Mouse (Mus musculus) liver, embryonic 12.5 days (tissue): ENCODE measurements around the gene Arhgef33. TPM values are rescaled to one million over a fixed set of nuclear protein-coding genes. Genes with fewer than 3 reads are reported as not detected.

Source experiments
- ATAC-seq: fragments of 200-750 bp; cut with Nextera tagmentation; 2 replicates; pipeline ENCODE4 v1.8.0; 2017; ENCODE audit warnings: moderate number of reproducible peaks, mild to moderate bottlenecking, moderate library complexity
- H3K27ac ChIP-seq: fragments of 300-500 bp; sonication (generic); 2 replicates; pipeline ENCODE4 v1.5.1; 2016; ENCODE audit warnings: mild to moderate bottlenecking
- H3K27me3 ChIP-seq: fragments of 300-500 bp; sonication (generic); replicated peaks from 2 replicates; pipeline ENCODE4 v1.6.1; 2016; ENCODE audit warnings: mild to moderate bottlenecking, moderate library complexity
- H3K36me3 ChIP-seq: fragments of 300-500 bp; sonication (generic); 2 replicates; pipeline ENCODE4 v1.6.1; 2016; ENCODE audit warnings: mild to moderate bottlenecking, moderate library complexity
- H3K4me1 ChIP-seq: fragments of 300-500 bp; sonication (generic); 2 replicates; pipeline ENCODE4 v1.6.1; 2016
- H3K4me2 ChIP-seq: fragments of 300-500 bp; sonication (generic); 2 replicates; pipeline ENCODE4 v1.6.1; 2016; ENCODE audit warnings: mild to moderate bottlenecking, moderate library complexity
- H3K4me3 ChIP-seq: fragments of 300-500 bp; sonication (generic); 2 replicates; pipeline ENCODE4 v1.5.1; 2016; ENCODE audit warnings: mild to moderate bottlenecking, moderate library complexity
- H3K9ac ChIP-seq: fragments of 300-500 bp; sonication (generic); 2 replicates; pipeline ENCODE4 v1.6.1; 2016; ENCODE audit warnings: mild to moderate bottlenecking, moderate library complexity
- H3K9me3 ChIP-seq: fragments of 300-500 bp; sonication (generic); replicated peaks from 2 replicates; pipeline ENCODE4 v1.6.1; 2016; ENCODE audit warnings: mild to moderate bottlenecking, moderate library complexity
- WGBS: fragments of 180-500 bp; shearing (Covaris S2); methylation state at CpG from one replicate; pipeline ENCODE4 v1.1.7; 2016; ENCODE audit not compliant: insufficient replicate concordance; 5-methylcytosine and 5-hydroxymethylcytosine counted together
- polyA plus RNA-seq: library from polyadenylated mRNA; unstranded; fragments of >200 nt; fragmentation: Nextera tagmentation; extraction: Ambion mirVana; gene quantifications from 2 replicates; pipeline ENCODE4 v1.2.1, GENCODE M21; 2016

Gene Arhgef33
- polyA plus RNA-seq, 1 experiment from 2014 or later, result 0.31 TPM

- no peak for ATAC-seq
- Histone ChIP-seq H3K27me3 (no peaks in the 10 kb centered on the region), H3K9ac (no peak overlapping the region), H3K4me3 (no peak overlapping the region), H3K9me3 (no peaks in the 10 kb centered on the region), H3K36me3 (peaks cover 60% of the 10 kb centered on the region), H3K4me1 (no peaks in the 10 kb centered on the region), H3K4me2 (no peak overlapping the region), H3K27ac (no peak overlapping the region)
- WGBS, result 63% methylated on average over 10 of the region's 10 CpGs
Measured at GRCm38 (mm10) chr17:80418572-80419210, 111.5 kb downstream of the Arhgef33 start.

GRCm38 (mm10) chr17:80420998-80421397 is 113.8 kb downstream of the Arhgef33 start:
- Histone ChIP-seq H3K27me3 (no peaks in the 10 kb centered on the region), H3K9ac (no peak overlapping the region), H3K9me3 (no peaks in the 10 kb centered on the region), H3K4me2 (no peak overlapping the region), H3K4me3 (no peak overlapping the region), H3K36me3 (peaks cover 53% of the 10 kb centered on the region), H3K4me1 (no peaks in the 10 kb centered on the region), H3K27ac (no peak overlapping the region)
- ATAC-seq, result no peak
- WGBS, result 71% methylated on average over 1 of the region's 1 CpGs

DNA sequence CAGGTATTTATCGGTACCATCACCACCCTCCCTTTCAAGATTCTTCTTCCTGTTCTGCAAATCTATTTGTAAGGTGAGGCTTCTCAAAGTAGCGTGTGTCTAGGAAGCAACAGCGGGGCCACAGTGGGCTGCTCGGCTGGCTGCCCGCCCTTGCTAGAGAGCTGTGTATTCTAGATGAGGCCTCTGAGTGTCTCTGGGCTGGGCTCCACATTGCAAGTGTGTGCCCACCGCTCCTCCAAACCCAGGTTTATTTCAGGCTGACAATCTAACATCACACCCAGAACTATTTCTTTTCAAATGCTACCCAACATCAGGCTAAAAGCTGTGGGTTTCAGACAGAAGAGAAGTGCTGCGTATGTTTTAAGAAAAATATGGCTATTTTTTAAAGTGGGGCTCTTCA is 119.0 kb downstream of the Arhgef33 start:
- H3K4me2 ChIP-seq, result no peak overlapping the region
- H3K4me3 ChIP-seq, result no peak overlapping the region
- WGBS, result 84% methylated on average over 7 of the region's 7 CpGs
- no peaks in the 10 kb centered on the region for H3K27me3 ChIP-seq
- no peak for ATAC-seq
- peaks cover 29% of the 10 kb centered on the region for H3K36me3 ChIP-seq
- no peaks in the 10 kb centered on the region for H3K4me1 ChIP-seq
- no peak overlapping the region for H3K27ac ChIP-seq
- H3K9me3 ChIP-seq, result no peaks in the 10 kb centered on the region
- H3K9ac ChIP-seq, result no peak overlapping the region

DNA sequence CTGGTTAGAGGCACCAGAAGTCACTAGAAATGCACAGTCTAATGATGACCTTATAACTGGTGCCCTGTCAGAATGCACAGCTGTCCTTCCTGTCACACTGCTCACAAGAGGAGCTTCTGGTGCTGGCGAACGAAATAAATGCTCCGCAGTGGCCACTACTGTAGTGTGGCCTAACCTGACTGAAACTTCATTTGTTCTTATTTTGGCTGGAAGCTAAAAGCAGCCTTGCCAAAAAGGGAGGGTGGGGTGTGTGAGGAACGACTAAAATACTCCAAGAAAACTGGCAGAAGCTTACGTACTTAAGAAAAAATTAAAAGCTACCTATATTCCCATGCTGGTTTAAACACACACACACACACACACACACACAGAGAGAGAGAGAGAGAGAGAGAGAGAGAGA is 119.7 kb downstream of the Arhgef33 start:
- Histone ChIP-seq H3K27me3 (no peaks in the 10 kb centered on the region), H3K4me3 (no peak overlapping the region), H3K9ac (no peak overlapping the region), H3K4me2 (no peak overlapping the region), H3K27ac (no peak overlapping the region), H3K36me3 (peaks cover 28% of the 10 kb centered on the region), H3K4me1 (no peaks in the 10 kb centered on the region), H3K9me3 (no peaks in the 10 kb centered on the region)
- 75% methylated on average over 5 of the region's 5 CpGs for WGBS
- no peak for ATAC-seq

- 85% methylated on average over 2 of the region's 2 CpGs for WGBS
- Histone ChIP-seq H3K27me3 (no peaks in the 10 kb centered on the region), H3K9me3 (no peaks in the 10 kb centered on the region), H3K4me1 (no peaks in the 10 kb centered on the region), H3K27ac (no peak overlapping the region), H3K36me3 (peaks cover 25% of the 10 kb centered on the region), H3K4me3 (no peak overlapping the region), H3K4me2 (no peak overlapping the region), H3K9ac (no peak overlapping the region)
- no peak for ATAC-seq
Measured at GRCm38 (mm10) chr17:80427966-80428365, 120.8 kb downstream of the Arhgef33 start.

DNA sequence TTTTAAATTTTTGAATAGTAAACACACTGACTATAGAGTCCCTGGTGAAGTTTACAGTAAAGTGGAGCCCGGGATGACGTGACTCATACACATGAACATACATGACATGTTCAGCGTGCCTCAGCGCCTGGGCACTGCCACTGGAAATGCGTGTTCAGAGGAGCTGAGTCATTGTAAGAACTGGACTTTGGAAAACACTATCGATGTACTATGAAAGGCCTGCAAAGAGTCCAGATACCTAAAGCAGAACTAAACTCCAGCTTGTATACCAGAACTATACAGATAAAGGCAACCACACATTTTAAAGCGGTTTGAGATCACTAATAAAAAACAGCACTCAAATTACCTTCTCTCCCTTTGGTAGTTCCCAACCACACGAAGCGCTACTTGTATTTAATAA is 124.8 kb downstream of the Arhgef33 start:
- Histone ChIP-seq H3K4me3 (no peak overlapping the region), H3K9me3 (no peaks in the 10 kb centered on the region), H3K27ac (no peak overlapping the region), H3K27me3 (no peaks in the 10 kb centered on the region), H3K36me3 (peaks cover 40% of the 10 kb centered on the region), H3K4me2 (no peak overlapping the region), H3K9ac (no peak overlapping the region), H3K4me1 (no peaks in the 10 kb centered on the region)
- no peak for ATAC-seq
- 93% methylated on average over 9 of the region's 9 CpGs for WGBS

DNA sequence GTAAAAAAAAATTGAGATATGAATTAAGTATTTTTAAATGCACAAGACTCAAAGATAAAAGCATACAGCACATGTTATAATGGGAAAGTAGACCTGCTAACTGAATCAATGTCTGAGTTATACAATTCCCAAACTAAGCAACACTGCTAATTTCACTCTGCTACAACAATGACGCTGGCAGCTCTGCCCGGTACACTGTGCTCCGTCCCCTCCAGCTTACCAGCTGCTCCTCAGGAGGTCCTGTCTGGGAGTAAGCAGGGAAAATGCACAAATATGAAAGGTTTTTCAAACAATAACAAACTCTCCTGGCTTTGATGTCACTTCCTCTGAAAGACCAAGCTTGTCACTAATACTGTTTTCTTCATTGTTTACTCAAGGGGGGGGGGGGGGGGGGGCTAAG is 127.2 kb downstream of the Arhgef33 start:
- Histone ChIP-seq H3K27ac (no peak overlapping the region), H3K4me2 (no peak overlapping the region), H3K4me1 (no peaks in the 10 kb centered on the region), H3K9me3 (no peaks in the 10 kb centered on the region), H3K36me3 (peaks cover 57% of the 10 kb centered on the region), H3K9ac (no peak overlapping the region), H3K27me3 (no peaks in the 10 kb centered on the region), H3K4me3 (no peak overlapping the region)
- 87% methylated on average over 3 of the region's 3 CpGs for WGBS
- no peak for ATAC-seq

DNA sequence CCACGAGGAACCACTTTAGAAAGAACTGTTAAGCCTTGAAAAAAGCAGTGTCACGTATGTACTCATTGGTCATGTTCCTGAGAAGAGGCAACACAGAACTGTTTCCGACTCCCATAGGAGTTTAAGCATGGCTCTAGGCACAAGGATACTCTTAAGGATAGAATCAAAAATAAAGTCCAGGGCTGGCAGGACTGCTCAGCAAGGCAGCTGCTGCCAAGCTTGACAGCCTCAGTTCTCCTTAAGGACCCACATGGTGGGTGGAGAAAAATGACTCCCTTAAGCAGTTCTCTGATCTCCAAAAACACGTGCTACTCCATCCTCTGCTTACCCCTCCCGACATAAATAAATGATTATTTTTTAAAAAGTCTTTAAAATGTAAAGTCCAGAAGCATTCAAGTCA is 128.5 kb downstream of the Arhgef33 start:
- Histone ChIP-seq H3K4me2 (no peak overlapping the region), H3K4me1 (no peaks in the 10 kb centered on the region), H3K27ac (no peak overlapping the region), H3K27me3 (no peaks in the 10 kb centered on the region), H3K9me3 (no peaks in the 10 kb centered on the region), H3K9ac (no peak overlapping the region), H3K36me3 (peaks cover 56% of the 10 kb centered on the region), H3K4me3 (no peak overlapping the region)
- ATAC-seq, result no peak
- WGBS, result 81% methylated on average over 5 of the region's 5 CpGs

GRCm38 (mm10) chr17:80445433-80445832 is 138.2 kb downstream of the Arhgef33 start:
- H3K4me3 ChIP-seq, result no peak overlapping the region
- no peaks in the 10 kb centered on the region for H3K4me1 ChIP-seq
- H3K9ac ChIP-seq, result no peak overlapping the region
- H3K36me3 ChIP-seq, result peaks cover 61% of the 10 kb centered on the region
- no peaks in the 10 kb centered on the region for H3K9me3 ChIP-seq
- ATAC-seq, result no peak
- no peak overlapping the region for H3K4me2 ChIP-seq
- H3K27ac ChIP-seq, result no peak overlapping the region
- 86% methylated on average over 7 of the region's 7 CpGs for WGBS
- H3K27me3 ChIP-seq, result no peaks in the 10 kb centered on the region

- Histone ChIP-seq H3K36me3 (peaks cover 63% of the 10 kb centered on the region), H3K4me3 (no peak overlapping the region), H3K4me2 (no peak overlapping the region), H3K27me3 (no peaks in the 10 kb centered on the region), H3K9ac (no peak overlapping the region), H3K27ac (no peak overlapping the region), H3K4me1 (no peaks in the 10 kb centered on the region), H3K9me3 (no peaks in the 10 kb centered on the region)
- no peak for ATAC-seq
- 87% methylated on average over 5 of the region's 5 CpGs for WGBS
Measured at GRCm38 (mm10) chr17:80446470-80446869, 139.3 kb downstream of the Arhgef33 start.

Other genes with a start within 250 kb of the Arhgef33 start
- 50.2 and 52.5 TPM in 2 replicates for gene Hnrnpll, start 245.1 kb upstream of the Arhgef33 start, polyA plus RNA-seq
- gene Galm, start 179.9 kb upstream of the Arhgef33 start, polyA plus RNA-seq, result 14.6 and 15.2 TPM in 2 replicates
- 389 and 394 TPM in 2 replicates for gene Srsf7, start 100.1 kb upstream of the Arhgef33 start, polyA plus RNA-seq
- not detected in 2 replicates for gene Ttc39d, start 99.9 kb upstream of the Arhgef33 start, polyA plus RNA-seq
- 46.3 and 47.9 TPM in 2 replicates for gene Gemin6, start 83.0 kb upstream of the Arhgef33 start, polyA plus RNA-seq
- gene Morn2, start 17.2 kb upstream of the Arhgef33 start, polyA plus RNA-seq, result 11.9 and 13.3 TPM in 2 replicates
- 6.6 and 7.1 TPM in 2 replicates for gene Dhx57, start 16.9 kb upstream of the Arhgef33 start, polyA plus RNA-seq
- gene Gm10190, start 66.1 kb downstream of the Arhgef33 start, polyA plus RNA-seq, result 0.61 TPM in 1 of 2 replicates, not detected in the other
- gene Sos1, start 173.0 kb downstream of the Arhgef33 start, polyA plus RNA-seq, result 2.6 and 2.9 TPM in 2 replicates